Mouse (Mus musculus): ENCODE measurements around the gene Gcnt3. TPM values are rescaled to one million over a fixed set of nuclear protein-coding genes. Genes with fewer than 3 reads are reported as not detected.

Gene Gcnt3
- polyA plus RNA-seq, 1 experiment from 2014 or later: not detected

GRCm38 (mm10) chr9:70006984-70007383 lies 30.9 kb downstream of the Gcnt3 start:
- Histone ChIP-seq H3K9ac (replicated peaks; ENCODE audit: low read depth) (no peak overlapping the region), H3K36me3 (ENCODE audit: insufficient read depth, low read length) (peaks cover 28% of the 10 kb centered on the region)

GRCm38 (mm10) chr9:70003516-70003915 lies 34.4 kb downstream of the Gcnt3 start:
- Histone ChIP-seq H3K9ac (replicated peaks; ENCODE audit: low read depth) (no peak overlapping the region), H3K27ac (ENCODE audit: low read length) (no peak overlapping the region), H3K4me3 (ENCODE audit: low read depth, low read length) (no peak overlapping the region), H3K4me2 (replicated peaks; ENCODE audit: low read depth, low read length) (no peak overlapping the region), H3K36me3 (ENCODE audit: insufficient read depth, low read length) (peaks cover 42% of the 10 kb centered on the region), H3K4me1 (ENCODE audit: insufficient read depth, low read depth, low read length) (no peaks in the 10 kb centered on the region), H3K9me3 (ENCODE audit: low read length) (no peaks in the 10 kb centered on the region), H3K27me3 (replicated peaks; ENCODE audit: insufficient read depth, low read length) (no peaks in the 10 kb centered on the region)
- peak; percentile 9 for DNase-seq (ENCODE audit: low spot score)
- no peak for ATAC-seq
- TF ChIP-seq EP300 (IDR thresholded peaks at IDR 0.05) (no peak), CTCF (IDR thresholded peaks at IDR 0.05) (no peak)
- WGBS: 56% methylated on average over 10 of the region's 10 CpGs

More at GRCm38 (mm10) chr9:70006984-70007383, 30.9 kb downstream of the Gcnt3 start:
- H3K27me3 ChIP-seq (replicated peaks; ENCODE audit: insufficient read depth, low read length): no peaks in the 10 kb centered on the region
- DNase-seq (ENCODE audit: low spot score) (peak; percentile 42), ATAC-seq (no peak)
- H3K27ac ChIP-seq (ENCODE audit: low read length): no peak overlapping the region
- H3K4me3 ChIP-seq (ENCODE audit: low read depth, low read length): no peak overlapping the region
- H3K4me1 ChIP-seq (ENCODE audit: insufficient read depth, low read depth, low read length): no peaks in the 10 kb centered on the region
- no peak overlapping the region for H3K4me2 ChIP-seq (replicated peaks; ENCODE audit: low read depth, low read length)
- TF ChIP-seq EP300 (IDR thresholded peaks at IDR 0.05): no peak
- H3K9me3 ChIP-seq (ENCODE audit: low read length): no peaks in the 10 kb centered on the region
- WGBS: 78% methylated on average over 5 of the region's 5 CpGs

- Histone ChIP-seq H3K9me3 (ENCODE audit: low read length) (no peaks in the 10 kb centered on the region), H3K27ac (ENCODE audit: low read length) (no peak overlapping the region), H3K4me1 (ENCODE audit: insufficient read depth, low read depth, low read length) (no peaks in the 10 kb centered on the region), H3K4me3 (ENCODE audit: low read depth, low read length) (no peak overlapping the region), H3K36me3 (ENCODE audit: insufficient read depth, low read length) (peaks cover 44% of the 10 kb centered on the region), H3K4me2 (replicated peaks; ENCODE audit: low read depth, low read length) (no peak overlapping the region), H3K9ac (replicated peaks; ENCODE audit: low read depth) (no peak overlapping the region), H3K27me3 (replicated peaks; ENCODE audit: insufficient read depth, low read length) (no peaks in the 10 kb centered on the region)
- 91% methylated on average over 1 of the region's 1 CpGs for WGBS
- no peak for ATAC-seq
- no peak for DNase-seq (ENCODE audit: low spot score)
- TF ChIP-seq CTCF (IDR thresholded peaks at IDR 0.05) (peak; percentile 37), EP300 (IDR thresholded peaks at IDR 0.05) (no peak)
These were observed 38.6 kb downstream of the Gcnt3 start for GRCm38 (mm10) chr9:69999318-69999717.

- WGBS: 80% methylated on average over 5 of the region's 5 CpGs
These were observed 43.3 kb downstream of the Gcnt3 start for GRCm38 (mm10) chr9:69994547-69994946.

GRCm38 (mm10) chr9:69993479-69993878 lies 44.4 kb downstream of the Gcnt3 start:
- peaks cover 13% of the 10 kb centered on the region; the same call in 1 of the 2 replicates for H3K36me3 ChIP-seq (ENCODE audit: insufficient read depth, low read length)
- H3K27me3 ChIP-seq (replicated peaks; ENCODE audit: insufficient read depth, low read length): no peaks in the 10 kb centered on the region
- no peak overlapping the region for H3K4me3 ChIP-seq (ENCODE audit: low read depth, low read length)
- DNase-seq (ENCODE audit: low spot score) (no peak), ATAC-seq (no peak)
- H3K27ac ChIP-seq (ENCODE audit: low read length): no peak overlapping the region
- H3K9ac ChIP-seq (replicated peaks; ENCODE audit: low read depth): no peak overlapping the region
- H3K4me2 ChIP-seq (replicated peaks; ENCODE audit: low read depth, low read length): no peak overlapping the region
- peaks cover 6% of the 10 kb centered on the region; the same call in 1 of the 2 replicates for H3K4me1 ChIP-seq (ENCODE audit: insufficient read depth, low read depth, low read length)
- TF ChIP-seq CTCF (IDR thresholded peaks at IDR 0.05): no peak
- no peak for TF ChIP-seq EP300 (IDR thresholded peaks at IDR 0.05)
- WGBS: 68% methylated on average over 1 of the region's 1 CpGs
- H3K9me3 ChIP-seq (ENCODE audit: low read length): no peaks in the 10 kb centered on the region

More at GRCm38 (mm10) chr9:69994547-69994946, 43.3 kb downstream of the Gcnt3 start:
- Histone ChIP-seq H3K4me2 (replicated peaks; ENCODE audit: low read depth, low read length) (no peak overlapping the region), H3K27ac (ENCODE audit: low read length) (no peak overlapping the region), H3K27me3 (replicated peaks; ENCODE audit: insufficient read depth, low read length) (no peaks in the 10 kb centered on the region), H3K9me3 (ENCODE audit: low read length) (no peaks in the 10 kb centered on the region), H3K4me3 (ENCODE audit: low read depth, low read length) (no peak overlapping the region), H3K36me3 (ENCODE audit: insufficient read depth, low read length) (peaks cover 21% of the 10 kb centered on the region; the same call in 1 of the 2 replicates), H3K4me1 (ENCODE audit: insufficient read depth, low read depth, low read length) (peaks cover 6% of the 10 kb centered on the region; the same call in 1 of the 2 replicates), H3K9ac (replicated peaks; ENCODE audit: low read depth) (no peak overlapping the region)
- TF ChIP-seq EP300 (IDR thresholded peaks at IDR 0.05) (no peak), CTCF (IDR thresholded peaks at IDR 0.05) (no peak)
- ATAC-seq (no peak), DNase-seq (ENCODE audit: low spot score) (no peak)

GRCm38 (mm10) chr9:69992841-69993277 lies 45.0 kb downstream of the Gcnt3 start:
- TF ChIP-seq EP300 (IDR thresholded peaks at IDR 0.05) (no peak), CTCF (IDR thresholded peaks at IDR 0.05) (no peak)
- 40% methylated on average over 5 of the region's 5 CpGs for WGBS
- Histone ChIP-seq H3K4me2 (replicated peaks; ENCODE audit: low read depth, low read length) (no peak overlapping the region), H3K36me3 (ENCODE audit: insufficient read depth, low read length) (peaks cover 11% of the 10 kb centered on the region; the same call in 1 of the 2 replicates), H3K27me3 (replicated peaks; ENCODE audit: insufficient read depth, low read length) (no peaks in the 10 kb centered on the region), H3K4me1 (ENCODE audit: insufficient read depth, low read depth, low read length) (peaks cover 6% of the 10 kb centered on the region; the same call in 1 of the 2 replicates), H3K9me3 (ENCODE audit: low read length) (no peaks in the 10 kb centered on the region), H3K27ac (ENCODE audit: low read length) (no peak overlapping the region), H3K4me3 (ENCODE audit: low read depth, low read length) (no peak overlapping the region), H3K9ac (replicated peaks; ENCODE audit: low read depth) (no peak overlapping the region)
- no peak for DNase-seq (ENCODE audit: low spot score)
- no peak for ATAC-seq
